Mouse (Mus musculus) layer of hippocampus, adult 18-20 months (tissue): Measurements from ENCODE around the gene Naip6. TPM values are rescaled to one million over a fixed set of nuclear protein-coding genes. Genes with fewer than 3 reads are reported as not detected.
"Not testable (repeated sequence)": the region's sequence is repeated elsewhere in the genome, so short reads cannot be mapped to it uniquely, and the experiment has no call there.

ENCODE experiments used
- DNase-seq, 2 experiments: peaks; one replicate each; pipeline ENCODE4 v3.0.0; 2022; ENCODE audit warnings: low spot score in 2 of 2
- long read RNA-seq: library from polyadenylated mRNA; stranded (forward); transcript quantifications from one replicate; pipeline ENCODE4 v2.0.0, GENCODE M21; 2021
- total RNA-seq, 2 experiments: library from RNA; stranded (reverse); gene quantifications; 2 replicates each; pipeline ENCODE4 v1.2.3; 2021

The Naip6 gene
- total RNA-seq = under 1 TPM; 0.20 to 0.22 TPM
- long read RNA-seq = 0 reads

DNA sequence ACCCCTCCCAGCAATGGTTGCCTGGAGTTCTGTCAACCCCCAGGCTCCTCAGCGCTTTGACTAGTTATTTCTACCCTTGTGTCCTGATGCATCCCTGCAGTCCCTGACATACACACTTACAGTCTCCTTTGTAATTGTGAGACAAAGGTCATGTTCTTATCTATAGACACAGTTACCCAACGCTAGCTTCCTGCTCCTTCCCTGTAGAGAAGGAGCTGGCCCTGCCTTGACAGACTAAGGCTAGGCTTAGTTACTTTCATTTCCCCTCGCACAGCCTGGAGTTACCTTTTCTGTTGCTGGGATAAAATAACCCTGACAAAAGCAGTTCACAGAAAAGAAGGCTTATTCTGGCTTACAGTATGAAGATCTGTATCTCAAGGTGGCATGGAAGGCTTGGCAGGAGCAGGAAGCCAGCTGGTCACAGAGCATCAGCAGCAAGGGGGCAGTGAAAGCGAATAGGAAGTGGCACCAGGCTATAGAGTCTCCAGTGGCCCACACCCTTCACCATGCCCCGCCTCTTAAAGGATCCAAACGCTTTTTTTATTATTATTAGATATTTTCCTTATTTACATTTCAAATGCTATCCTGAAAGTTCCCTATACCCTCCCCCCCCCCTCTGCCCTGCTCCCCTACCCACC, at the start of gene Naip6:
Gene Naip6, minus strand, starts transcription at position 419 of the 638 bp plus-strand sequence.
- DNase-seq = not testable (repeated sequence)

DNA sequence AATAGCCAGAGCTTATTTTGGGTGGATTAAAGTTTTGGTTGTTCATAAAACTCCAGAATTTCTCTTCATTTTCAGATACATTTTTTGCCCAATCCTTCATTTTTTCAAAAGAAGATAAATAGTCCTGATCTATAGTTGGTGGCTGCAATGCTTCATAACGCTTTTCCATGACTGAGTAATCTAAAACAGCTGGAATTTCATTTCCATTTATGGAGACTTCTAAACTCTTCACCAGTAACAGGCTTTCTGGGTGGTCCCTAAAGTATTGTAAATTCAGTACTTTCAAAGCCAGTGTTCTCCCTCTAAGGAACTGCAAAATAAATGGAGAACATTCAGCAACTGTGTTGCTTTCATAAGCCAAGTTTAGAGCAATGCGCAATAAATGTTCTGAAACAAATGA, 34.8 kb upstream of the Naip6 start:
- not testable (repeated sequence) for DNase-seq

DNA sequence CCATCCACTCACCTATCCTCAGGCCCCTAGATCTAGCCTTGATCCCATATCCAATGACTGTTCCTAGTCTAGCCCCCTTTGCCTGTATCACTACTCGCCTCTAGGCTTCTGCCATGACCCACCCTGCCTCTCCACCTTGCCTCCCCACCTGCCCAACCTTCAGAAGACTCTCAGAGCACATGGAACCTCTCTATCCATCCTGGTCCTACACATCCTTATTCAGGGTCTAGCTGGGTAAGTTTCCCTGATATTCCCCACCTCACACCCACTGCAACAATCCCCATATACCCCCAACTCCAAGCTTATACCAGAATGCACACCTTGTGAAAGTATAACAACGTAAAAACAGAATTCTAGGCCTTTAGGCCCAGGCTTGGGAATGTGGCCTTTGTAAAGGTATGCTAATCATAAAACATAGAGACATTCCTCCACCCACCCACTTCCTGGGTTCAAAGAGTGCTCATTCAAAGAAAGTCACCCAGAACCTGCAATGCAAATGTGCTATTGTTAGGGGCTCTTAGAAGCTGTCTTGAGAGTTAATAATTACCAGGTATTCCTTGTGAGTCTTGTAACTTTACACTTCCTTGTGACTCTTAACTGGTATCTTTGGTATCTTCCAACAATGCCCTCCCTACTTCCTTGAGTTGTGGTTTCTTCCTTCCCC, 32.2 kb upstream of the Naip6 start:
- DNase-seq = not testable (repeated sequence)

DNA sequence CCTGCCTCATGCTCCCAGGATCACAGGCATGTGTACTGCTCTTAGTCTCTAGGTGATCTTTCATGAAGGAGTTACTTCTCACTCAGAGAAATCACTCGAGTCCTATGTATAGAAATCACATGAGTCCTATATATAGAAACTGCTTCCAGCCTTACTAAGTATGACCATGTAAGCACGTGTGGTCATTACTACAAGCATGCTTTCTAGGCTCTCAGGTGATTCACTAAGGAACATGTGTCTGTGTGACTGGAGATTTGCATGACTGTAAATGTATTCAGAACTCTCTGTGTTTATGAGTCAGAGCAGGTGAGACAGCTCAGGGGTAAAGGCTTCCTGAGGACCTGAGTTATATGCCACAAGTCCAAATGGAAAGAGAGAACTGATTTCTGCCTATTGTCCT, 24.3 kb upstream of the Naip6 start:
- DNase-seq = no peak

DNA sequence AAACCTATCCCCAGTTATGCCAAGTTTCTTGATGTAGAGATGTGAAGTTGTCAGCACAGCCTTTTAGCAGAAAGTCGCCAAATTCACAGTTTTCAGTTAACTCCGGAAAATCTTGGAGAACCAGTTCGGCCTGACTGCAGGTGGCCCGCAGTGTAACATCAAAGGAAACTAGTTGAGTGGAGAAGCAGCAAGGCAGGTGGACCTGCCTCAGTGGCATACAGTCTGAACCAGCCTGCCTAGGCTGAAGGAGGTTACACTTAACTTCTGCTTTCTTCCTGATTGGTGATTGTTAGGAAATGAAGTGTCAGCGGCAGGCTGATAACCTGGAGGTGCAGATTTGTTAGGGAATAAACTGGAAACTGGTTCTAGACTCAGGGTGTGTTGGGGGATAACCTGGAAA, 14.3 kb upstream of the Naip6 start:
- DNase-seq = not testable (repeated sequence)

DNA sequence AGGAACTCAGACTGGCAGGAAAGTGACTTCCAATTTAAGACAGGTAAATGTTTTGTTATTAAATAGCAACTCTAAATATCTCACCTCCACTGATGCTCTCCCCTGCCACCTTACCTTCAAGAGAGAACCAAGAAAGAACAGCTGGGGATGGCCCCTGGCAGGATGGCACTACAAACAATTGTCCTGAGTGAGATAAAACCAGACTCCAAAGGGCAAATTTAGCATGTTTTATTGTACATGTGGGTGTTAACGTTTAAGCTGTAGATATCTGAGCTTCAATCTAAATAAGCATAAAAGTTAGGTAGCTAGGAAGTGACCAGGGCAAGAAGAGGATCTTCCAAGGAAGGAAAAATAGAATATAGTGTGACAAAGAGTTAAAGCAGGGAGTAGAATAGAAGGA, 11.4 kb upstream of the Naip6 start:
- DNase-seq = not testable (repeated sequence)

DNA sequence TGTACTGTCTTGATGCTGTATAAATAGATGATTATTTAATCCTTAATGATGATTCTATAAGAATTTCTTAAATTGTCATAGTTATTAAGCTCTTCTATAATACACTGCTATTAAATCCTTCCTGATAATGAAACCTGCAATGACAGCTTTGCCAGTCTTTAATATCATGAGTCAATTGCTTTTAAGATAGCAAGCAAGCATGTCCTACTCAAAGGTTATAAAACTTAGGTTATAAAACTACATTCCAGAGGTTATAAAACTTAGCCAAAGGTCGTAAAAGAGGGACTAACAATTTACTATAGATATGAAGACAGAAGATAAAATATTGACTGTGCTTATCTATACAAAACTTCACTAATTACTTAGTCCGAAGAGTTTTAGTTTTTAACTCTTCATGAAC, 10.6 kb upstream of the Naip6 start:
- not testable (repeated sequence) for DNase-seq

DNA sequence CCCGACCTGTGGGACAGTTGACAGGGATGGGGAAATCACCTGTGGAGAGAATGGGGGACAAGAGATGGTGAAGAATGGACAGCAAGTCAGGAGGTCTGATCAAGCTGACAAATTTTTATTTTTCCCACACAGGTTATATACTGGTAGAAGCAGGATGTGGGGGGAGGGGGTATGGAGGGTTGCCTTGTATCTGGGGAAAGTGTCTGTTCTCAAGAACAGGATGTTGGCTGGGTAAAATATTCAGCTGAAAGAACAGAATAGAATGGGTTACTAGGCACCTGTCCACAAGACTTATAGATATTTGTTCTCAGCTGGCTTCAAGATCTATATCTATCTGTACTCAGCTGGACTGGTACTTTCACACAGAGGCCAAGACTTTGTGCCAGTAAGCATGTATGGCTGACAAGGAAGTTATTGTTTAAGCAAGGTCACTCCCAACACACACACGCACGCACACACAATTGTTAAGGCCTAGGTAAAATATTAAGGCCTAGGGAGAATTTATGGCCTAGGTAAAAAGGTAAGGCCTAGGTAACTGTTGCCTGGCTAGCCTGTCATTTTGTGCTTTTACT, 4.9 kb upstream of the Naip6 start:
- DNase-seq = not testable (repeated sequence)

DNA sequence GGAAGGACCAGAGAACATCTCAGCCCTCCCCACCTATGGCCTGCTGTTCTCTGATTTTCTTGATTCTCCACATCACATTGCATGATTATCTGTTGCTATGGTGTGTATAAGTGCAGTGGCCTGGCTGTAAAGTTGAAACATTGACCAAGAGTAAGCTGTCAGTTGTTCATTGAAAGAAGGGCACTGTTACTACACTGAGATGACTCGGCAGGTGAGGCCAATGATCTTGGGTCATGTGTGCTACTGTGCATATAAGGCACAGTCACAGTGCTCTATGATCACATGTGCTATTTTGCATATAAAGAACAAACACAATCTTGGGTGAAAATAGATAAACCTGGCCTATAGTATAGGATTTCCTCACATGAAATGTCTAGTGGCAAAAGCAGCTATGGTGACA, 32.9 kb downstream of the Naip6 start:
- DNase-seq = no peak

DNA sequence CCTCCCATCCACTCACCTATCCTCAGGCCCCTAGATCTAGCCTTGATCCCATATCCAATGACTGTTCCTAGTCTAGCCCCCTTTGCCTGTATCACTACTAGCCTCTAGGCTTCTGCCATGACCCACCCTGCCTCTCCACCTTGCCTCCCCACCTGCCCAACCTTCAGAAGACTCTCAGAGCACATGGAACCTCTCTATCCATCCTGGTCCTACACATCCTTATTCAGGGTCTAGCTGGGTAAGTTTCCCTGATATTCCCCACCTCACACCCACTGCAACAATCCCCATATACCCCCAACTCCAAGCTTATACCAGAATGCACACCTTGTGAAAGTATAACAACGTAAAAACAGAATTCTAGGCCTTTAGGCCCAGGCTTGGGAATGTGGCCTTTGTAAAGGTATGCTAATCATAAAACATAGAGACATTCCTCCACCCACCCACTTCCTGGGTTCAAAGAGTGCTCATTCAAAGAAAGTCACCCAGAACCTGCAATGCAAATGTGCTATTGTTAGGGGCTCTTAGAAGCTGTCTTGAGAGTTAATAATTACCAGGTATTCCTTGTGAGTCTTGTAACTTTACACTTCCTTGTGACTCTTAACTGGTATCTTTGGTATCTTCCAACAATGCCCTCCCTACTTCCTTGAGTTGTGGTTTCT, 45.9 kb downstream of the Naip6 start:
- DNase-seq = not testable (repeated sequence)

DNA sequence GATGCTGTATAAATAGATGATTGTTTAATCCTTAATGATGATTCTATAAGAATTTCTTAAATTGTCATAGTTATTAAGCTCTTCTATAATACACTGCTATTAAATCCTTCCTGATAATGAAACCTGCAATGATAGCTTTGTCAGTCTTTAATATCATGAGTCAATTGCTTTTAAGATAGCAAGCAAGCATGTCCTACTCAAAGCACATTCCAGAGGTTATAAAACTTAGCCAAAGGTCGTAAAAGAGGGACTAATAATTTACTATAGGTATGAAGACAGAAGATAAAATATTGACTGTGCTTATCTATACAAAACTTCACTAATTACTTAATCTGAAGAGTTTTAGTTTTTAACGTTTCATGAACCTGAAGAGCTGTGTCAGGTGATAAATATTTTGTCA, 60.5 kb downstream of the Naip6 start:
- DNase-seq = not testable (repeated sequence)

DNA sequence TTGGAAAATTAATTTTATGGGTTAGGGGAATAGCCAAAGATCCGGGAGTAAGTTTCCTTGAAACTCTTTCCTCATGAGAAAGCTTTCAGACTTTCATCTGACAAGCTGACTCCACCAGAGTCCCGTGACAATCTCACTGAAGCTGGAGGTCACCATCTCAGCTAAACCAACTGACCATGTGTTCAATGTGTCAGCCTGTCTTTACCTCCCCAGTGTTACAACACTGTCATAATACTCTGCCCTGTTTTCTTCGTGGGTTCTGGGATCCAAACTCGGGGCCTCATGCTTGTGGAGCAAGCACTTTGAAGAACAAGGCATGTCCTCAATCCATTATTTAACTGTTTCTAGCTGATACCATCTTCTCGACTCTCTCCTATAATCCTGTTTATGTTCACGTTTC, 61.5 kb downstream of the Naip6 start:
- not testable (repeated sequence) for DNase-seq

DNA sequence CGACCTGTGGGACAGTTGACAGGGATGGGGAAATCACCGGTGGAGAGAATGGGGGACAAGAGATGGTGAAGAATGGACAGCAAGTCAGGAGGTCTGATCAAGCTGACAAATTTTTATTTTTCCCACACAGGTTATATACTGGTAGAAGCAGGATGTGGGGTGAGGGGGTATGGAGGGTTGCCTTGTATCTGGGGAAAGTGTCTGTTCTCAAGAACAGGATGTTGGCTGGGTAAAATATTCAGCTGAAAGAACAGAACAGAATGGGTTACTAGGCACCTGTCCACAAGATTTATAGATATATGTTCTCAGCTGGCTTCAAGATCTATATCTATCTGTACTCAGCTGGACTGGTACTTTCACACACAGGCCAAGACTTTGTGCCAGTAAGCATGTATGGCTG, 65.6 kb downstream of the Naip6 start:
- DNase-seq = not testable (repeated sequence)

DNA sequence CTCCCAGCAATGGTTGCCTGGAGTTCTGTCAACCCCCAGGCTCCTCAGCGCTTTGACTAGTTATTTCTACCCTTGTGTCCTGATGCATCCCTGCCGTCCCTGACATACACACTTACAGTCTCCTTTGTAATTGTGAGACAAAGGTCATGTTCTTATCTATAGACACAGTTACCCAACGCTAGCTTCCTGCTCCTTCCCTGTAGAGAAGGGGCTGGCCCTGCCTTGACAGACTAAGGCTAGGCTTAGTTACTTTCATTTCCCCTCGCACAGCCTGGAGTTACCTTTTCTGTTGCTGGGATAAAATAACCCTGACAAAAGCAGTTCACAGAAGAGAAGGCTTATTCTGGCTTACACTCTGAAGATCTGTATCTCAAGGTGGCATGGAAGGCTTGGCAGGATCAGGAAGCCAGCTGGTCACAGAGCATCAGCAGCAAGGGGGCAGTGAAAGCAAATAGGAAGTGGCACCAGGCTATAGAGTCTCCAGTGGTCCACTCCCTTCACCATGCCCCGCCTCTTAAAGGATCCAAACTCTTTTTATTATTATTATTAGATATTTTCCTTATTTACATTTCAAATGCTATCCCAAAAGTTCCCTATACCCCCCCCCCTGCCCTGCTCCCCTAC, 70.5 kb downstream of the Naip6 start:
- not testable (repeated sequence) for DNase-seq

DNA sequence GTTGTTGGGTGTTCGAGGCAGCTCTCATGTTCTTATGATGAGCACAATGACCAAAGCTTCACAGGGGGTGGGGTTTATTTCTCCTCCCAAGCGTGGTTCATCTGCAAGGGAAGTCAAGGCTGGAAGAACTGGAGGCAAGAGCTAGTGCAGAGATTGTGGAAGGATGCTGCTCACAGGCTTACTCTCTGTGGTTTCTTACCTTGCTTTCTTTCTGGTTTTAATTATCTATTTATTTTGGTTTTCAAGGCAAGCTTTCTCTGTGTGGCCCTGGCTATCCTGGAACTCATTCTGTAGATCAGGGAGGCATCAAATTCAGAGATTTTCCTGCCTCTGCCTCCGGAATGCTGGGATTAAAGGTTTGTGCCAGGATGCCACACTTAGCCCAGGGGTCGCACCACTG, 71.3 kb downstream of the Naip6 start, which contains the start of gene Naip5:
Gene Naip5, minus strand, starts transcription at position 101 of the 400 bp plus-strand sequence.
- DNase-seq = not testable (repeated sequence)

DNA sequence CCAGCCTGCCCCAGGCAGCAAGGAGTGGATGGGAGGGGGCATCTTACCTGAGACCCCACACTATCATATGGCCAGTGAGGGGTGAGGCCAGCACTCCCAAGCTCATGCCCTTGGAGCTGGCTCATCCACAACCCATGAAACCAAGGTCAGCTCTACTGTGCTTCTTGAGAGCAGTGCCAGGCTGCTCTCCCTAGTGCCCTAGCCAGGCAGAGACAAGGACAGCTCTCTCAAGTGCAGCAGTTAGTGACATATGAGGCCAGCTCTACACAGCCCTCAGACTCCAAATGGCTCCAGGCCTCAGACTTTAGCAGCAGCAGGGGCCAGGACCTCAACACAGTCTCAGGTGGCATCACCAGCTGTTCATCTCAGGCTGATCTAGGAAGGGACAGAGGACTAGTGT, 73.8 kb downstream of the Naip6 start:
- no peak for DNase-seq

Other genes with a start within 250 kb of the Naip6 start
- gene Bdp1, start 213.6 kb downstream of the Naip6 start, total RNA-seq = 10 to 100 TPM; 30.5 to 41.7 TPM
- 10 to 100 TPM; 11.5 to 14.9 TPM for gene Serf1, start 209.7 kb downstream of the Naip6 start, total RNA-seq
- 10 to 100 TPM; 33.6 to 42.6 TPM for gene Smn1, start 192.8 kb downstream of the Naip6 start, total RNA-seq
- under 1 TPM; 0.48 to 0.59 TPM for gene Naip2, start 115.6 kb downstream of the Naip6 start, total RNA-seq
- under 1 TPM; 0.23 to 0.42 TPM for gene Naip5, start 71.4 kb downstream of the Naip6 start, total RNA-seq
- gene Naip1, start 135.2 kb upstream of the Naip6 start, total RNA-seq = under 1 TPM; 0.15 to 0.22 TPM
- 10 to 100 TPM; 42.5 to 50.8 TPM for gene Gtf2h2, start 174.9 kb upstream of the Naip6 start, total RNA-seq
- 10 to 100 TPM; 11.2 to 12.3 TPM for gene Ocln, start 235.0 kb upstream of the Naip6 start, total RNA-seq